Mouse (Mus musculus): ENCODE measurements around the gene Caly.
A peak's percentile ranks its signal among the peaks of the same experiment; 100 is the strongest.

Gene Caly

DNA sequence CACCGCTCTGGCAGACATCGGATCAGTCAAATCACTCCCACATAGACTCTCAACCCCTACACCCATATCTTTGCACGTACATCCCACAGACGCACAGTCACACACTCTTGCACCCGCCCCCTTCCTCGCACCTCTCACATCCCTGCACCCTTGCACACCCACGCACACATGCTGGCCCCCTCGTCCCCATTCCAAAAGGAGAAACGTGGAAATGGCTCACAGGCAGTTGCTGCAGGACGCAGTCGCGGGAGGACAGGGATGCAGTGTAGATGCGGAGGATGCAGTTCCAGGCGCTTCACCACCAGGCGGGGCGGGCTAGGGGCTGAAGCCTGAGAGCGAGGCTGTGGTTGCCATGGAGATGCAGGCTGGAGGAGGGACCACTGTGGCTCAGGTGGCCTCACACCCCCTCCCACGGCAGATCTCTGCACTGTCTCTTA lies at the start of gene Caly:
Gene Caly (minus strand): TSS at position 307 of the 437 bp plus-strand sequence.
- peak; percentile 86 for DNase-seq (ENCODE audit: low spot score)

DNA sequence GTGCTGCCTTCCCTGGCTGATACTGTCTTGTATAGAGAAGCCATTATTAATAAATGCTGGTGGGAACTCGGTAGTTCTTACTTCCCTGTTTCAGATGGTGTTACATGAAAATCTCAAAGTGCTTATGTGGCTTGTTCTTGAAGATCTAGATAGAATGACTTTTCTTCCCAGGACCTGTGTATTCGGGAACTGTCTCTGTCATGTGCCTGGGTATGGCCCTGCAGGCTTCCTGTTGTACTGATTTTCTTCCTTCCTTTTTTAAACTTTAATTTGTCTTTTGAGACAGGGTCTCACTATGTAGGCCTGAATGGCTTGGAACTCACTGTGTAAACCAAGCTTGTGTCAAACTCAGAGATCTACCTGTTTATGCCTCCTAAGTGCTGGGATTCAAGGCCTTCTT lies 45.6 kb upstream of the Caly start:
- no peak for DNase-seq (ENCODE audit: low spot score)

GRCm38 (mm10) chr7:140126934-140127333 lies 44.6 kb upstream of the Caly start:
- no peak for DNase-seq (ENCODE audit: low spot score)

GRCm38 (mm10) chr7:140126022-140126350 lies 43.6 kb upstream of the Caly start:
- no peak for DNase-seq (ENCODE audit: low spot score)

DNA sequence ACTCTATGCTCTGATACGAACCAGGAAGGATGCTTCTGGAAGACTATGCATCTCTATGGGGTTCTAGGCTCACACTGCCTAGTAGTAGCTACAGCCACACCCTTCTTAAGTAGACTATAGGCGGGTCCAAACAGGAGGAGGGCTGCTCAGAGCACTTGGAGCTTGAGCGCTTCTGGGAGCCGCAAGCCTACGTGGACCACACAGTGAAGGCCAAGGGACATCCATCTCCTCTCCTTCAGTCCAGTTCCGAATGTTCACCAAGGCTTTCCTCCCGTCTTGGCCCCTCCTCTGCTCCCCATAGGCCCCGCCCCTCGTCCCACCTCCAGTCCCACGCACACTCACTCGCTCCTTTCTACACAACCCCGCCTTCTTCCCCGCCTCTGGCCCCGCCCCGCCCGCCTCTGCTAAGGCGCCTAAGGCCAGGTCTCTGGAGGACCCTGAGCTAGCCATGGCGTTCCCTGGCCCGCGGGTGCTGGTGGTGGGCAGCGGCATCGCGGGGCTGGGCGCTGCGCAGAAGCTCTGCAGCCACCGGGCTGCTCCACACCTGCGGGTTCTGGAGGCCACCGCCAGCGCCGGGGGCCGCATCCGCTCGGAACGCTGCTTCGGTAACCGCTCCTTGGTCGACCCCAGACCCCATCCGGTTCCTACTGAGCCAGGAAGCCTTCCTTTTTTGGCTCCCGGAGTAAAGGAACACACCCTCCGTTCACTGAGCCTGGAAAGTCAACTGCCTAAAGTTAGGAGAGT lies 43.1 kb upstream of the Caly start:
- peak; percentile 90 for DNase-seq (ENCODE audit: low spot score)

GRCm38 (mm10) chr7:140124382-140124781 lies 42.0 kb upstream of the Caly start:
- no peak for DNase-seq (ENCODE audit: low spot score)

GRCm38 (mm10) chr7:140122765-140123164 lies 40.4 kb upstream of the Caly start:
- DNase-seq (ENCODE audit: low spot score), result no peak

DNA sequence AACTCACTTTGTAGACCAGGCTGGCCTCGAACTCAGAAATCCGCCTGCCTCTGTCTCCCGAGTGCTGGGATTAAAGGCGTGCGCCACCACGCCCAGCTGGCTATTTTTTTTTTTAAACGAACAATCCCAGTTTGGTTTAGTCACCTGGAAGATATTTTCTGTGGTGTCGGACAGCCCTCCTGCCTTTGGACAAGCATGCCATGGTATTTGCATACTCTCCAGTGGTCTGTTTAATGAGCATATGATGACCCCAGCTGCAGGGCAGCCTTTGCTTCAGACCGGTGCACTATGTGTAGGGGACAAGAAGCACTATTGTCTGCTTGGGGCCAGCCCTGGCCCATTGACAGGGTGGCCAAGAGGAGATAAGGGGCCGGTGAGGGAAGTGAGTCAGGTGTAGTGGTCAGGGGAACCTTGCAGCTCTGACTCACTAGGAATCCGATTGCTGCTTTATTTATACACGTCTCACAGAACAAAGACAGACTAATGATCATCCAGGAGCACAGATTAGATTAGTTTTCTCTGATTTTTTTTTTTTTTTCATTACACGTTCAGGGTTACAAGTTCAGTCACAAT lies 39.1 kb upstream of the Caly start:
- DNase-seq (ENCODE audit: low spot score), result no peak

DNA sequence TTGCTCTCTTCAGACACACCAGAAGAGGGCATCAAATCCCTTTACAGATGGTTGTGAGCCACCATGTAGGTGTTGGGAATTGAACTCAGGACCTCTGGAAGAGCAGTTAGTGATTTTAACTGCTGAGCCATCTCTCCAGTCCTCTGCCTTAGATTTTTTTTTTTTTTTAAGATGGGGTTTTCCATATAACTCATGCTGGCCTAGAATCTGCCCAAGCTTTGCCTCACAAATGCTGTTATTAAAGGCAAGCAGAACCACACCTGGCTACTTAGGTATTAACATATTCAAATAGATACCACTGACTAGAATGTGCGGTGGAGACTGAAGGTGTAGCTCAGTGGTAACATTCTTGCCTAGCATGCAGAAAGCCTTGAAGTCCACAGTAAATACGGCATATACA lies 38.1 kb upstream of the Caly start:
- DNase-seq (ENCODE audit: low spot score), result no peak

- peak; percentile 92 for DNase-seq (ENCODE audit: low spot score)
Measured at GRCm38 (mm10) chr7:140116329-140117054, 34.1 kb upstream of the Caly start, which contains the start of gene Echs1. TSS of gene Echs1 (minus strand) at chr7:140116476.

DNA sequence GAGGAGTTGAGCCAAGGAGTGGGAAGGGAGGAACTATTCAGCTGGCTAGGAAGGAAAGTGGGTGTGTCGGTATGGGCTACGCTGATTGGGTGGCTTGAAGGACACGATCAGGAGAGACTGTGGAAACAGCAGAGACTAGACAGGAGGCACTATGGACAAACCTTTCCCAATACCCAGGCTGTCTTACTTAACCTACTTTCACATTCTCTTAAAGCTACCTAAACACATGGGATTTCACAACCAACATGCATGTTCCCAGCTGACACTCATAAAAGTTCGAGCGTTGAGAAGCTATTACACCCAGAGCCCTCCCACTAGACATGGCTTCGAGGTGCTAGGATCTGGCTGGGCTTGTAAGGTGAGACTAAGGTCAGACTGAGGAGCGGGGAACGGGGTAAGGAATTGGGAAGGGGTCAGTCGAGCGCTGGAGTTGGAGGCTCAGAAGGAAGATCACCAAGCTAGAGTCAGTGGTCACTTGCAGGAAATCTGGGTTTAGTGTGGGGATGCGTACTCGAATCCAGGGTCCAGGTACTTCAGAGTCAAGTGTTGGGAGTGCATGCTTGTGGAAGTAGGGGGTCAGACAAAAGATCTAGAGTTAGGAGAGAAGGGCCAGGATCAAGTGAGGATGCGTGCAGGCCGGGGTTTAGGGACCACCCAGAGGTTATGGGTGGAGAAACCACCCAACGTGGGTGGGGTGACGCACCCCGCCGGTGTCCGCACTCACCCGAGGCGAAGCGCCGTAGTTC lies 33.4 kb upstream of the Caly start, which contains the start of gene Paox:
Gene Paox (plus strand): TSS at position 217 of the 746 bp plus-strand sequence.
- peak; percentile 64 for DNase-seq (ENCODE audit: low spot score)

DNA sequence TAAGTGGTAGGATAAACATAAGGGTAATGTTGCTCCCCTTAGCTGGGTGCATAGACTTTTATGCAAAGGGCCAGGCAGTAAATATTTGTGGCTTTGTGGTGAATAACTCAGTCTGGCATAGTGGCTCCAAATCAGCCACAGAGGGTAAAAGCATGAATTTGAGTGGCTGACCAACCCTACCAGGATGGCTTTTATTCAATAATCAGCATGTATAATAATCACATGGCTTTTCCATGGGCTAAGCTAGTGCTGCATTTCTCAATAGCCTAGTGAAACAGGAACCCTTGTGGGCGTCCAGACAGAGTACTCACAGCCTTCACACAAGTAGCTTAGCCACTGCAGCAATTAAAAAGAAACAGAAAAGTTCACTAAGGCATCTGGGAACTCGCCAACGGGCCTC lies 29.6 kb upstream of the Caly start:
- DNase-seq (ENCODE audit: low spot score), result no peak

- no peak for DNase-seq (ENCODE audit: low spot score)
Measured at GRCm38 (mm10) chr7:140104009-140104408, 21.7 kb upstream of the Caly start.

- peak; percentile 83 for DNase-seq (ENCODE audit: low spot score)
Measured at GRCm38 (mm10) chr7:140101993-140102860, 19.9 kb upstream of the Caly start, which contains the start of gene Fuom. TSS of gene Fuom (minus strand) at chr7:140102441.

GRCm38 (mm10) chr7:140101498-140101897 lies 19.1 kb upstream of the Caly start:
- no peak for DNase-seq (ENCODE audit: low spot score)

GRCm38 (mm10) chr7:140098466-140098865 lies 16.1 kb upstream of the Caly start:
- DNase-seq (ENCODE audit: low spot score), result no peak

- DNase-seq (ENCODE audit: low spot score), result no peak
Measured at GRCm38 (mm10) chr7:140096055-140096454, 13.7 kb upstream of the Caly start.

GRCm38 (mm10) chr7:140095556-140095955 lies 13.2 kb upstream of the Caly start:
- no peak for DNase-seq (ENCODE audit: low spot score)

- no peak for DNase-seq (ENCODE audit: low spot score)
Measured at GRCm38 (mm10) chr7:140094954-140095353, 12.6 kb upstream of the Caly start.

DNA sequence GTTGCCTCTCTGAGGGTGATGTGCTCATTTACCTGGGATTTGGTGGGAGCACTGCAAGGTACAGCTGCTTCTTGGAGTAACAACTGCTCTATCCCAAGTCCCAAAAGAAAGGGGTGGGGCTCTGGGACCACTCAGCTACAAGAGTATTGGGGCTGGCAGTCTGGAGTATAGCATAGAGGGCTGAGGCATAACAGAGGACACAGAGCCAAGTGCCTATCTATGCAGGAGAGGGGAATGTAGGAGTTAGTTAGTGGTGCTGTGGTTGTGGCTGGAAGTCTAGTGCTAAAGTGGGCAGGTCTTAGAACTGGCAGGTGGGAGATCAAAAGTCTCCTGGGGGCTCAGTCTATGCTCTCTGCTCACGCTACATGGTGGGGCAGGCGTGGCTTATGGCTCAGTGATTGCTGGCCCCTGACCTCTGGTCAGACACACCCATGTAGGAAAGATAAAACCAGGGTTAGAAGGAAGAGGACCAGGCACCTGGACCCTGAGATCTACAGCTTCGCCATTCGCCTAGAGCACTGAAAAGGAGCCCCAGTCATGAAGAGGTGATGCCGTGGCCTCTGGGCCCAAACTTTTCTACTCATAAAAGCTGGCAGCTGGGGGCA lies 10.7 kb upstream of the Caly start, which contains the start of gene Prap1:
Gene Prap1 (plus strand): TSS at position 472 of the 605 bp plus-strand sequence.
- no peak for DNase-seq (ENCODE audit: low spot score)

GRCm38 (mm10) chr7:140090601-140091000 lies 8.3 kb upstream of the Caly start:
- DNase-seq (ENCODE audit: low spot score), result no peak
